Mouse (Mus musculus): ENCODE results near the gene Olfr918. TPM values are rescaled to one million over a fixed set of nuclear protein-coding genes. Genes with fewer than 3 reads are reported as not detected.

Olfr918 gene
- polyA plus RNA-seq, 1 experiment from 2014 or later: not detected

Other genes with a start within 250 kb of the Olfr918 start
- gene Olfr901, start 245.1 kb downstream of the Olfr918 start, polyA plus RNA-seq (2014; fragmentation: Nextera tagmentation; extraction: Ambion mirVana): not detected in 2 replicates
- not detected in 2 replicates for gene Olfr902, start 226.9 kb downstream of the Olfr918 start, polyA plus RNA-seq (2014; fragmentation: Nextera tagmentation; extraction: Ambion mirVana)
- not detected in 2 replicates for gene Olfr904, start 211.5 kb downstream of the Olfr918 start, polyA plus RNA-seq (2014; fragmentation: Nextera tagmentation; extraction: Ambion mirVana)
- gene Olfr905, start 203.5 kb downstream of the Olfr918 start, polyA plus RNA-seq (2014; fragmentation: Nextera tagmentation; extraction: Ambion mirVana): not detected in 2 replicates
- not detected in 2 replicates for gene Olfr906, start 187.5 kb downstream of the Olfr918 start, polyA plus RNA-seq (2014; fragmentation: Nextera tagmentation; extraction: Ambion mirVana)
- gene Olfr907, start 178.8 kb downstream of the Olfr918 start, polyA plus RNA-seq (2014; fragmentation: Nextera tagmentation; extraction: Ambion mirVana): not detected in 2 replicates
- not detected in 2 replicates for gene Olfr911-ps1, start 153.0 kb downstream of the Olfr918 start, polyA plus RNA-seq (2014; fragmentation: Nextera tagmentation; extraction: Ambion mirVana)
- not detected in 2 replicates for gene Olfr910, start 136.8 kb downstream of the Olfr918 start, polyA plus RNA-seq (2014; fragmentation: Nextera tagmentation; extraction: Ambion mirVana)
- not detected in 2 replicates for gene Olfr912, start 94.4 kb downstream of the Olfr918 start, polyA plus RNA-seq (2014; fragmentation: Nextera tagmentation; extraction: Ambion mirVana)
- not detected in 2 replicates for gene Olfr913, start 81.8 kb downstream of the Olfr918 start, polyA plus RNA-seq (2014; fragmentation: Nextera tagmentation; extraction: Ambion mirVana)
- not detected in 2 replicates for gene Olfr914, start 69.5 kb downstream of the Olfr918 start, polyA plus RNA-seq (2014; fragmentation: Nextera tagmentation; extraction: Ambion mirVana)
- not detected in 2 replicates for gene Olfr916, start 14.7 kb downstream of the Olfr918 start, polyA plus RNA-seq (2014; fragmentation: Nextera tagmentation; extraction: Ambion mirVana)
- gene Olfr917, start 8.8 kb downstream of the Olfr918 start, polyA plus RNA-seq (2014; fragmentation: Nextera tagmentation; extraction: Ambion mirVana): not detected in 2 replicates
- not detected in 2 replicates for gene Olfr919, start 29.1 kb upstream of the Olfr918 start, polyA plus RNA-seq (2014; fragmentation: Nextera tagmentation; extraction: Ambion mirVana)
- 6.9 and 7.3 TPM in 2 replicates for gene Vwa5a, start 43.7 kb upstream of the Olfr918 start, polyA plus RNA-seq (2014; fragmentation: Nextera tagmentation; extraction: Ambion mirVana)
- not detected in 2 replicates for gene Olfr920, start 77.7 kb upstream of the Olfr918 start, polyA plus RNA-seq (2014; fragmentation: Nextera tagmentation; extraction: Ambion mirVana)
- gene Olfr921, start 98.5 kb upstream of the Olfr918 start, polyA plus RNA-seq (2014; fragmentation: Nextera tagmentation; extraction: Ambion mirVana): not detected in 2 replicates
- gene Olfr922, start 140.0 kb upstream of the Olfr918 start, polyA plus RNA-seq (2014; fragmentation: Nextera tagmentation; extraction: Ambion mirVana): not detected in 2 replicates
- gene Olfr923, start 151.9 kb upstream of the Olfr918 start, polyA plus RNA-seq (2014; fragmentation: Nextera tagmentation; extraction: Ambion mirVana): not detected in 2 replicates
- not detected in 2 replicates for gene Olfr924, start 169.8 kb upstream of the Olfr918 start, polyA plus RNA-seq (2014; fragmentation: Nextera tagmentation; extraction: Ambion mirVana)
- gene Olfr26, start 180.5 kb upstream of the Olfr918 start, polyA plus RNA-seq (2014; fragmentation: Nextera tagmentation; extraction: Ambion mirVana): not detected in 2 replicates
- gene Olfr926, start 202.5 kb upstream of the Olfr918 start, polyA plus RNA-seq (2014; fragmentation: Nextera tagmentation; extraction: Ambion mirVana): not detected in 2 replicates